Mouse (Mus musculus): ENCODE data around the gene 4930524N10Rik.

DNA sequence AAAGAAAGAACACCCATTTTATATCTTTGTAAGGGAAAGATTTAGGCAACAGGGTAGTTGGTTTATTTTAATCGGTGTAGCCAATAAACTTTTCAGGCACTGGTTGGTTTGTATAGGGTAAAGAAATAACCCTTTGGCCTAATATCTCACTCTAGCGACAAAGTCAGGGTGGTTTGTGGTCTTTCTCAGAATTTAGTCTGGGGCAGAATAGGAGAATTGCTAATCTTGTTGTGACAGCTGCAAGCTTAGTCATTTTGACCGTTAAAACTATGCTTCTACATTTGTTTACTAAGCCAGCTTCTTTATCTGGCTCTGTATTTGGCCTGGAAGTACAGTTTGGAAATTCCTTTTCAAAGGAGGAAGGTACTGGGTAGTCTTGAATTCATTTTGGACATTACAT, 6.8 kb upstream of the 4930524N10Rik start:
- no peak for TF ChIP-seq CTCF (conservative IDR thresholded peaks at IDR 0.05; ENCODE audit: low read length)
- TF ChIP-seq POU5F1 (IDR thresholded peaks at IDR 0.05; ENCODE audit: borderline replicate concordance, low read length), result no peak
- TF ChIP-seq NANOG (IDR thresholded peaks at IDR 0.05; ENCODE audit: borderline replicate concordance, low read length), result no peak

Data from E14TG2a.4 (cell line).